Mouse (Mus musculus) forebrain, embryonic 12.5 days (tissue): ENCODE data around the gene Rgl3. TPM values are rescaled to one million over a fixed set of nuclear protein-coding genes. Genes with fewer than 3 reads are reported as not detected.
A peak's percentile ranks its signal among the peaks of the same experiment; 100 is the strongest.

Source experiments
- ATAC-seq: fragments of 200-750 bp; cut with Nextera tagmentation; 2 replicates; pipeline ENCODE4 v1.8.0; 2017; ENCODE audit warnings: moderate TSS enrichment; ENCODE audit not compliant: low FRiP score
- H3K27ac ChIP-seq: fragments of 300-500 bp; sonication (generic); 2 replicates; pipeline ENCODE4 v1.5.1; 2016; ENCODE audit warnings: mild to moderate bottlenecking
- H3K27me3 ChIP-seq: fragments of 300-500 bp; sonication (generic); 2 replicates; pipeline ENCODE4 v1.6.1; 2016; ENCODE audit warnings: mild to moderate bottlenecking
- H3K36me3 ChIP-seq: fragments of 300-500 bp; sonication (generic); replicated peaks from 2 replicates; pipeline ENCODE4 v1.6.1; 2016; ENCODE audit warnings: mild to moderate bottlenecking
- H3K4me1 ChIP-seq: fragments of 300-500 bp; sonication (generic); 2 replicates; pipeline ENCODE4 v1.6.1; 2016
- H3K4me2 ChIP-seq: fragments of 300-500 bp; sonication (generic); 2 replicates; pipeline ENCODE4 v1.6.1; 2016; ENCODE audit warnings: mild to moderate bottlenecking, moderate library complexity
- H3K4me3 ChIP-seq: fragments of 300-500 bp; sonication (generic); replicated peaks from 2 replicates; pipeline ENCODE4 v1.5.1; 2016; ENCODE audit warnings: mild to moderate bottlenecking
- H3K9ac ChIP-seq: fragments of 300-500 bp; sonication (generic); 2 replicates; pipeline ENCODE4 v1.6.1; 2016; ENCODE audit warnings: mild to moderate bottlenecking
- H3K9me3 ChIP-seq: fragments of 300-500 bp; sonication (generic); 2 replicates; pipeline ENCODE4 v1.6.1; 2016
- WGBS: fragments of 180-500 bp; shearing (Covaris S2); methylation state at CpG from one replicate; pipeline ENCODE4 v1.1.7; 2016; 5-methylcytosine and 5-hydroxymethylcytosine counted together
- polyA plus RNA-seq: library from polyadenylated mRNA; unstranded; fragments of >200 nt; fragmentation: Nextera tagmentation; extraction: Ambion mirVana; gene quantifications from 2 replicates; pipeline ENCODE4 v1.2.1, GENCODE M21; 2016

The Rgl3 gene
- polyA plus RNA-seq, 1 experiment from 2014 or later: 3.4 TPM

- ATAC-seq: peak; percentile 98
- Histone ChIP-seq H3K27me3 (peaks cover 19% of the 10 kb centered on the region), H3K4me1 (peaks cover 26% of the 10 kb centered on the region), H3K36me3 (0 out of 2 replicates have a peak, but pooled peaks cover 4% of the 10 kb centered on the region), H3K9ac (peak within 1 kb of the TSS; percentile 81), H3K4me3 (peak within 1 kb of the TSS; percentile 71), H3K4me2 (peak within 1 kb of the TSS; percentile 65), H3K27ac (peak within 1 kb of the TSS; percentile 93), H3K9me3 (0 out of 2 replicates have a peak, but pooled peaks cover 3% of the 10 kb centered on the region)
- WGBS: under 1% methylated on average over 49 of the region's 54 CpGs
Observed at GRCm38 (mm10) chr9:21955570-21956281, 33.5 kb downstream of the Rgl3 start, which contains the start of gene Swsap1. TSS of gene Swsap1 (plus strand) at chr9:21955755.

DNA sequence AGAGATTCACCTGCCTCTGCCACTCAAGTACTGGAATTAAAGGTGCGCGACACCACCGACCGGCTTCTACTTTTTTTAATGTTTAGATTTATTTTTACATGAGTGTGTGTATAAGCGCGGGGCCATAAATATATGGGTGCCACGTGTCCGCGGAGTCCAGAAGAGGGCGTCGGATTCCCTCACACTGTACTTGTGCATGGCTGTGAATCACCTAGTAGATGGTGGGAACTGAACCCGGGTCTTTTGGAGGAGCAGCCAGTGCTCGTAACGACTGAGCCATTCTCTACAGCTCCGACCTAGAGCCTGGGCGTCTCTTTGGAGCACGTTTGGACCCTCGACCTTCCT, 34.0 kb downstream of the Rgl3 start:
- 0 out of 2 replicates have a peak, but pooled peaks cover 4% of the 10 kb centered on the region for H3K36me3 ChIP-seq
- WGBS: 2% methylated on average over 18 of the region's 18 CpGs
- H3K4me2 ChIP-seq: peak overlapping the region; percentile 65
- H3K9ac ChIP-seq: 0 out of 2 replicates have a peak overlapping the region, but pooled peaks have one; percentile 81
- H3K27ac ChIP-seq: peak overlapping the region; percentile 93
- H3K9me3 ChIP-seq: 0 out of 2 replicates have a peak, but pooled peaks cover 3% of the 10 kb centered on the region
- H3K27me3 ChIP-seq: peaks cover 14% of the 10 kb centered on the region
- H3K4me1 ChIP-seq: peaks cover 23% of the 10 kb centered on the region
- ATAC-seq: peak; percentile 65
- H3K4me3 ChIP-seq: peak overlapping the region; percentile 71

DNA sequence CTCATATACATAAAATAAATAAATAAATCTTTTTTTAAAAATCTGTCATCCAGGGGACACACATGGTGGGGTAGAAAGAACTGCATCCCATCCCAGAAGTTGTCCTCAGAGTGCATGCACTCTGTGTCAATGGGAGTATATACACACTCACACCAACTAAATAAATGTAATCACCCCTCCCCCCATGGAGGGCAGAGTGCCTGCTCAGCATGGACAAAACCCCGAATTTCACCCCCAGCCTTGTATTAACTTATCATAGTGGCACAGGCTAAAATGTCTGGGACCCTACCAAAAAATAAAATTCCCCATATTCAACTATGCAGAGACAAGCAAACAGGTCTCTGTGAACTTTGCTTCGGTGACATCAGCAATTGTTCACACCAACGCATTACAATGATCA, 34.6 kb downstream of the Rgl3 start:
- H3K4me1 ChIP-seq: peaks cover 23% of the 10 kb centered on the region
- no peak for ATAC-seq
- 0 out of 2 replicates have a peak, but pooled peaks cover 4% of the 10 kb centered on the region for H3K36me3 ChIP-seq
- 0 out of 2 replicates have a peak, but pooled peaks cover 3% of the 10 kb centered on the region for H3K9me3 ChIP-seq
- H3K27me3 ChIP-seq: peaks cover 8% of the 10 kb centered on the region
- H3K27ac ChIP-seq: no peak overlapping the region
- no peak overlapping the region for H3K9ac ChIP-seq
- peak overlapping the region; percentile 65; the same call in 1 of the 2 replicates for H3K4me2 ChIP-seq
- WGBS: 76% methylated on average over 3 of the region's 3 CpGs
- no peak overlapping the region for H3K4me3 ChIP-seq

GRCm38 (mm10) chr9:21953600-21953999, 35.6 kb downstream of the Rgl3 start:
- peak overlapping the region; percentile 69; the same call in 1 of the 2 replicates for H3K27ac ChIP-seq
- peaks cover 23% of the 10 kb centered on the region for H3K4me1 ChIP-seq
- no peak overlapping the region for H3K9ac ChIP-seq
- no peak overlapping the region for H3K4me3 ChIP-seq
- H3K36me3 ChIP-seq: 0 out of 2 replicates have a peak, but pooled peaks cover 4% of the 10 kb centered on the region
- 3% methylated on average over 3 of the region's 3 CpGs for WGBS
- H3K9me3 ChIP-seq: 0 out of 2 replicates have a peak, but pooled peaks cover 3% of the 10 kb centered on the region
- peak; percentile 1; the same call in 1 of the 2 replicates for ATAC-seq
- peaks cover 9% of the 10 kb centered on the region for H3K27me3 ChIP-seq
- H3K4me2 ChIP-seq: no peak overlapping the region

DNA sequence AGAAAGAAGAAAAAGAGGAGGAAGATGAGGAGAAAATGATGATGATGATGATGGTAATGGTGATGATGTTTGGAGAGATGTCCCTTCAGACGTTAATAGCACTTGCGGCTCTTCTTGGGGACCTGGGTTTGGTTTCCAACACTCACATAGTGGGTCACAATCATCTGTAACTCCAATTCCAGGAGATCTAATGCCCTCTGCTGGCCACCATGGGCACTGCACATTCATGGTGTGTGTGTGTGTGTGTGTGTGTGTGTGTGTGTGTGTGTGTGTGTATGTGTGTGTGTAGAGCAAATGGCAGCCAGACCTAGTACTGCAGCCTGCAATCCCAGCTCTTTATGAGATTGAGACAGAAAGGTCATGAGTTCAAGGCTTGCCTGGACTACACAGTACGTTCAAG, 37.3 kb downstream of the Rgl3 start:
- peaks cover 23% of the 10 kb centered on the region for H3K27me3 ChIP-seq
- ATAC-seq: no peak
- H3K4me2 ChIP-seq: no peak overlapping the region

DNA sequence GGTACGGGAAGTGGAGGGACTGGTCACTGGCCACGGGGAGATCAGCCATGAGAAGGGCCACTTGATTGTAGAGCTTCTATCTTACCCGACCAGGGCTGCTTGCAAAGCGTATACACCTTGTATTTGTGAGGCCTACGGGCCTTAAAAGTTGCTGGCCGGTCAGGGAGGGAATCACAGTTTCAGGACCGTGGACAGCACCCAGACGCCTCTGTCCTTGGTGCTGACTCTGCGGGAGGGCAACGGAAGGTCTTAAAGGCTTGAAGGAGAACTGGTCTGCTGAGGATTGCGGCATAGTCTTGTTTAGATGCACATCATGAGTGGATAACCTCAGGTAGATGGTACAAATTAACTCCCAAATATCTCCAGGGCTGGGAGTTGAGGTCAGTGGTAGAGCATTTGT, 38.9 kb downstream of the Rgl3 start:
- 18% methylated on average over 11 of the region's 11 CpGs for WGBS
- no peak overlapping the region for H3K27ac ChIP-seq
- no peak overlapping the region for H3K4me3 ChIP-seq
- H3K9ac ChIP-seq: no peak overlapping the region
- peaks cover 27% of the 10 kb centered on the region for H3K4me1 ChIP-seq
- peaks cover 30% of the 10 kb centered on the region for H3K27me3 ChIP-seq
- no peak for ATAC-seq
- H3K9me3 ChIP-seq: 0 out of 2 replicates have a peak, but pooled peaks cover 3% of the 10 kb centered on the region
- H3K36me3 ChIP-seq: no peaks in the 10 kb centered on the region
- H3K4me2 ChIP-seq: no peak overlapping the region

More for the DNA sequence above, 37.3 kb downstream of the Rgl3 start:
- 86% methylated on average over 3 of the region's 3 CpGs for WGBS
- no peak overlapping the region for H3K9ac ChIP-seq
- peaks cover 31% of the 10 kb centered on the region for H3K4me1 ChIP-seq
- H3K4me3 ChIP-seq: no peak overlapping the region
- H3K36me3 ChIP-seq: no peaks in the 10 kb centered on the region
- 0 out of 2 replicates have a peak, but pooled peaks cover 3% of the 10 kb centered on the region for H3K9me3 ChIP-seq
- H3K27ac ChIP-seq: no peak overlapping the region

DNA sequence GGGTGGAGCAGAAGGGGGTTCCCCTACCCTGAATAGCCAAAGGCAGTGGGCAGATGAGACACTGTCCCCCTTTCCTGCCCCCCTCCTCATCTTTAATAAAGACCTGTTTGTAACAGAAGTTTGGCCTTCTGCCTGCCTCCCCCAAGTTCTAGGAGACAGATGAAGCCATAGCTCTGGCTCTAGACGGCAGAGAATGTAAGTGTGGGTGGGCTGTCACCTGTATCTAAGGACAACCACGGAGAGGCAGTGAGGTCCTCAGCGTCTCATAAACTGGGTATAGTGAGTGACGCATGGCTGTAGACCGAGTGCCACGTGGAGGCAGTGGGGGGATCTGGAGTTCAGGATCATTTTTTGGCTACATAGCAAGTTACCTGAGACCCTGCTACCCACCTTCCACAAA, 40.5 kb downstream of the Rgl3 start:
- WGBS: 74% methylated on average over 6 of the region's 6 CpGs
- no peaks in the 10 kb centered on the region for H3K36me3 ChIP-seq
- H3K27me3 ChIP-seq: peaks cover 35% of the 10 kb centered on the region
- no peak overlapping the region for H3K4me3 ChIP-seq
- no peak overlapping the region for H3K9ac ChIP-seq
- H3K27ac ChIP-seq: no peak overlapping the region
- no peak overlapping the region for H3K4me2 ChIP-seq
- no peak for ATAC-seq
- H3K9me3 ChIP-seq: 0 out of 2 replicates have a peak, but pooled peaks cover 3% of the 10 kb centered on the region
- H3K4me1 ChIP-seq: peaks cover 20% of the 10 kb centered on the region

DNA sequence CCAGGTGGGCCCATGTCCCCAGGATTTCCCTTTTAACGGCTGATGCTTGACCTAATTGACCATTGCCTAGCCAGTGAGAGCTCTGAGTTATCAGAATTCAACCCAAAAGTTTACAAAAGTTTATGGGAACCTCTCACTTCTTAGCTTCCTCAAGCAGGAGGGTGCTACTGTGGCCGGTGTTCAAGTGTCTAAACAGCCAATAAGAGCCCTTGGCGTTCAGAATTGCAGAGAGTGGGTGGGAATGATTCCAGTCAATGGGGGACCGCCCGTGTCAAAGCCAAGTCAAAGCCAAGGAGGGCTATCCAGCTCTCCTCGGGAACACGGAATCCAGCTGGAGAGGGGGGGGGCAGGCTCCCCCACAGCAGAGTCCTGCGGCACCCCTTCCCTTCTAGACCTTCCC, 41.1 kb downstream of the Rgl3 start:
- Histone ChIP-seq H3K36me3 (no peaks in the 10 kb centered on the region), H3K4me2 (no peak overlapping the region), H3K4me3 (no peak overlapping the region), H3K27me3 (peaks cover 35% of the 10 kb centered on the region), H3K9ac (no peak overlapping the region), H3K9me3 (0 out of 2 replicates have a peak, but pooled peaks cover 3% of the 10 kb centered on the region), H3K4me1 (peaks cover 14% of the 10 kb centered on the region), H3K27ac (no peak overlapping the region)
- no peak for ATAC-seq
- 56% methylated on average over 8 of the region's 8 CpGs for WGBS

- no peak for ATAC-seq
- 0 out of 2 replicates have a peak, but pooled peaks cover 3% of the 10 kb centered on the region for H3K9me3 ChIP-seq
Observed at GRCm38 (mm10) chr9:21947540-21948130, 41.6 kb downstream of the Rgl3 start.

DNA sequence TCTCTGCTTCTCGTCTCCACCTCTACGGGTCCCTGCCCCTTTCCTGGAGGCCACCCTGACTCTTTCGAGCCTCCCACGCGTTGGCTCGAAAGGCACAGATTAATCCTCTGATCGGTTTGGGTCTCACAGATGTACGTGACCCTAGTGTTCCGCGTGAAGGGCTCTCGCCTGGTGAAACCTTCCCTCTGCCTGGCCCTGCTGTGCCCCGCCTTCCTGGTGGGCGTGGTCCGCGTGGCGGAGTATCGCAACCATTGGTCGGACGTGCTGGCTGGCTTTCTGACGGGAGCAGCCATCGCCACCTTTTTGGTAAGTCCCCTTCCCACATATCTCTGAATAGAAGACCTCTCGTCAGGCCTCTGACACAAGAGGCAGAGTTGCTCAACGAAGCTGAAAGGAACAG, 45.0 kb downstream of the Rgl3 start:
- ATAC-seq: no peak
- H3K4me2 ChIP-seq: no peak overlapping the region
- H3K9ac ChIP-seq: no peak overlapping the region
- H3K9me3 ChIP-seq: no peaks in the 10 kb centered on the region
- peaks cover 14% of the 10 kb centered on the region for H3K36me3 ChIP-seq
- no peak overlapping the region for H3K27ac ChIP-seq
- H3K4me1 ChIP-seq: peaks cover 10% of the 10 kb centered on the region; the same call in 1 of the 2 replicates
- 26% methylated on average over 23 of the region's 23 CpGs for WGBS
- H3K27me3 ChIP-seq: peaks cover 32% of the 10 kb centered on the region
- no peak overlapping the region for H3K4me3 ChIP-seq

More at GRCm38 (mm10) chr9:21947540-21948130, 41.6 kb downstream of the Rgl3 start:
- Histone ChIP-seq H3K27ac (no peak overlapping the region), H3K36me3 (no peaks in the 10 kb centered on the region), H3K4me3 (0 out of 2 replicates have a peak overlapping the region, but pooled peaks have one; percentile 10), H3K27me3 (peaks cover 35% of the 10 kb centered on the region), H3K4me1 (peaks cover 10% of the 10 kb centered on the region; the same call in 1 of the 2 replicates), H3K4me2 (peak overlapping the region; percentile 32), H3K9ac (peak overlapping the region; percentile 17; the same call in 1 of the 2 replicates)
- 5% methylated on average over 27 of the region's 28 CpGs for WGBS

DNA sequence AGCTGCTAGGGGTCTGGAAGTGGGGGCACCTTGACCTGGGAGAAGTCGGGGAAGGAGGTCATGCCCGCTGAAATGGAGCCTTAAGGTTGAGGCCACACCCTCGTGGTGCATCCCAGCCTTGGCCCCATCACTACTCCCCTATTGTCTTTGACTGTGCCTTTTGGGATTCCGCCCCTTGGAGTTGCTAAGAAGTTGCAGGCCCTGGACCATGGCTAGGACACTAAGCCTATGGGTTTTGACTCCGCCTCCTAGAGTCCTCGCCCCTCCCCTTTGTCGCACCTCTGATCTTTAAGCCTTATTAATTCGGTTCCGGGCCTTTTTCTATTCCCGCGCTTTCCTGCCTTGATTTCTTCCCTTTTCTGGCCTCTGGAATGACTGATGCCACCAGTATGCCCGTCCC, 45.6 kb downstream of the Rgl3 start:
- Histone ChIP-seq H3K9me3 (no peaks in the 10 kb centered on the region), H3K4me2 (no peak overlapping the region), H3K36me3 (peaks cover 14% of the 10 kb centered on the region), H3K4me1 (peaks cover 12% of the 10 kb centered on the region), H3K27me3 (peaks cover 26% of the 10 kb centered on the region), H3K9ac (no peak overlapping the region), H3K27ac (no peak overlapping the region), H3K4me3 (no peak overlapping the region)
- WGBS: 57% methylated on average over 12 of the region's 12 CpGs
- no peak; the same call in 1 of the 2 replicates for ATAC-seq

GRCm38 (mm10) chr9:21943046-21943445, 46.2 kb downstream of the Rgl3 start:
- Histone ChIP-seq H3K27ac (no peak overlapping the region), H3K36me3 (peaks cover 14% of the 10 kb centered on the region), H3K9ac (no peak overlapping the region), H3K4me2 (no peak overlapping the region), H3K4me1 (peaks cover 18% of the 10 kb centered on the region), H3K4me3 (no peak overlapping the region), H3K27me3 (peaks cover 20% of the 10 kb centered on the region), H3K9me3 (no peaks in the 10 kb centered on the region)
- WGBS: 86% methylated on average over 11 of the region's 12 CpGs
- ATAC-seq: no peak
